Mouse (Mus musculus) liver, embryonic 14.5 days (tissue): Measurements from ENCODE around the gene Smarcd3.

Experiments
- CTCF ChIP-seq: IDR thresholded peaks from 2 replicates; pipeline ENCODE4 v1.5.1; 2016; ENCODE audit warnings: antibody characterized with exemption, low read depth, control low read depth
- EP300 ChIP-seq: IDR thresholded peaks from 2 replicates; pipeline ENCODE4 v1.6.1; 2016; ENCODE audit warnings: antibody characterized with exemption, low read depth

GRCm38 (mm10) chr5:24589511-24590500, 34.4 kb downstream of the Smarcd3 start:
- TF ChIP-seq EP300: no peak
- no peak for TF ChIP-seq CTCF
